Mouse (Mus musculus): ENCODE data around the gene Crhbp. TPM values are rescaled to one million over a fixed set of nuclear protein-coding genes. Genes with fewer than 3 reads are reported as not detected.

Crhbp gene
- total and polyA plus RNA-seq, 2 experiments from 2014 or later, result 4.5 to 5.5 TPM

- no peak overlapping the region for H3K27ac ChIP-seq (ENCODE audit: low read depth, low read length)
- H3K27me3 ChIP-seq (ENCODE audit: insufficient read depth, low read length), result no peaks in the 10 kb centered on the region
- no peak overlapping the region for H3K4me2 ChIP-seq (ENCODE audit: low read depth)
- 0 out of 2 replicates have a peak, but pooled peaks cover 6% of the 10 kb centered on the region for H3K4me1 ChIP-seq (ENCODE audit: insufficient read depth)
- 77% methylated on average over 7 of the region's 7 CpGs for WGBS
- TF ChIP-seq CTCF (IDR thresholded peaks at IDR 0.05; ENCODE audit: low read depth), result no peak
- H3K9me3 ChIP-seq (ENCODE audit: low read length), result no peaks in the 10 kb centered on the region
- ATAC-seq (peak; percentile 76), DNase-seq (peak; percentile 36)
- no peak overlapping the region for H3K4me3 ChIP-seq (ENCODE audit: low read depth, low read length)
- no peaks in the 10 kb centered on the region for H3K36me3 ChIP-seq (ENCODE audit: insufficient read depth)
- H3K9ac ChIP-seq, result no peak overlapping the region
These were observed 19.8 kb downstream of the Crhbp start for GRCm38 (mm10) chr13:95424932-95425331.

- Histone ChIP-seq H3K36me3 (ENCODE audit: insufficient read depth) (no peaks in the 10 kb centered on the region), H3K27ac (ENCODE audit: low read depth, low read length) (peak overlapping the region; percentile 54; the same call in 1 of the 2 replicates), H3K9ac (no peak overlapping the region), H3K4me3 (ENCODE audit: low read depth, low read length) (no peak overlapping the region), H3K27me3 (ENCODE audit: insufficient read depth, low read length) (no peaks in the 10 kb centered on the region), H3K4me2 (ENCODE audit: low read depth) (0 out of 2 replicates have a peak overlapping the region, but pooled peaks have one; percentile 8), H3K9me3 (ENCODE audit: low read length) (no peaks in the 10 kb centered on the region), H3K4me1 (ENCODE audit: insufficient read depth) (peaks cover 5% of the 10 kb centered on the region; the same call in 1 of the 2 replicates)
- peak; percentile 63 for DNase-seq
- 14% methylated on average over 8 of the region's 8 CpGs for WGBS
- ATAC-seq, result peak; percentile 79
- TF ChIP-seq CTCF (IDR thresholded peaks at IDR 0.05; ENCODE audit: low read depth), result no peak
These were observed 25.4 kb downstream of the Crhbp start for GRCm38 (mm10) chr13:95419204-95419749.

GRCm38 (mm10) chr13:95418575-95419203, 26.0 kb downstream of the Crhbp start:
- H3K4me2 ChIP-seq (ENCODE audit: low read depth), result no peak overlapping the region
- H3K9ac ChIP-seq, result no peak overlapping the region
- no peaks in the 10 kb centered on the region for H3K27me3 ChIP-seq (ENCODE audit: insufficient read depth, low read length)
- peak overlapping the region; percentile 54; the same call in 1 of the 2 replicates for H3K27ac ChIP-seq (ENCODE audit: low read depth, low read length)
- ATAC-seq, result 0 out of 2 replicates have a peak, but pooled peaks have one; percentile 1
- H3K36me3 ChIP-seq (ENCODE audit: insufficient read depth), result no peaks in the 10 kb centered on the region
- H3K9me3 ChIP-seq (ENCODE audit: low read length), result no peaks in the 10 kb centered on the region
- H3K4me3 ChIP-seq (ENCODE audit: low read depth, low read length), result no peak overlapping the region
- DNase-seq, result no peak
- TF ChIP-seq CTCF (IDR thresholded peaks at IDR 0.05; ENCODE audit: low read depth), result no peak
- peaks cover 5% of the 10 kb centered on the region; the same call in 1 of the 2 replicates for H3K4me1 ChIP-seq (ENCODE audit: insufficient read depth)
- WGBS, result 22% methylated on average over 6 of the region's 6 CpGs

GRCm38 (mm10) chr13:95412257-95412656, 32.5 kb downstream of the Crhbp start:
- Histone ChIP-seq H3K4me3 (ENCODE audit: low read depth, low read length) (no peak overlapping the region), H3K4me2 (ENCODE audit: low read depth) (no peak overlapping the region), H3K27ac (ENCODE audit: low read depth, low read length) (no peak overlapping the region), H3K27me3 (ENCODE audit: insufficient read depth, low read length) (no peaks in the 10 kb centered on the region), H3K36me3 (ENCODE audit: insufficient read depth) (no peaks in the 10 kb centered on the region), H3K9ac (no peak overlapping the region), H3K4me1 (ENCODE audit: insufficient read depth) (no peaks in the 10 kb centered on the region), H3K9me3 (ENCODE audit: low read length) (no peaks in the 10 kb centered on the region)
- DNase-seq (no peak), ATAC-seq (no peak)
- 76% methylated on average over 2 of the region's 2 CpGs for WGBS
- no peak for TF ChIP-seq CTCF (IDR thresholded peaks at IDR 0.05; ENCODE audit: low read depth)

GRCm38 (mm10) chr13:95393242-95393641, 51.5 kb downstream of the Crhbp start:
- WGBS, result 86% methylated on average over 7 of the region's 7 CpGs

GRCm38 (mm10) chr13:95389866-95390865, 54.6 kb downstream of the Crhbp start:
- 34% methylated on average over 24 of the region's 24 CpGs for WGBS

More at GRCm38 (mm10) chr13:95393242-95393641, 51.5 kb downstream of the Crhbp start:
- Histone ChIP-seq H3K4me3 (ENCODE audit: low read depth, low read length) (no peak overlapping the region), H3K36me3 (ENCODE audit: insufficient read depth) (no peaks in the 10 kb centered on the region), H3K4me1 (ENCODE audit: insufficient read depth) (no peaks in the 10 kb centered on the region), H3K27me3 (ENCODE audit: insufficient read depth, low read length) (no peaks in the 10 kb centered on the region), H3K27ac (ENCODE audit: low read depth, low read length) (no peak overlapping the region), H3K9ac (no peak overlapping the region), H3K9me3 (ENCODE audit: low read length) (peaks cover 8% of the 10 kb centered on the region; the same call in 1 of the 2 replicates), H3K4me2 (ENCODE audit: low read depth) (no peak overlapping the region)
- no peak for DNase-seq
- ATAC-seq, result no peak
- no peak for TF ChIP-seq CTCF (IDR thresholded peaks at IDR 0.05; ENCODE audit: low read depth)

More at GRCm38 (mm10) chr13:95389866-95390865, 54.6 kb downstream of the Crhbp start:
- ATAC-seq (peak; percentile 86), DNase-seq (peak; percentile 93)
- Histone ChIP-seq H3K4me3 (ENCODE audit: low read depth, low read length) (no peak overlapping the region), H3K27me3 (ENCODE audit: insufficient read depth, low read length) (no peaks in the 10 kb centered on the region), H3K27ac (ENCODE audit: low read depth, low read length) (no peak overlapping the region), H3K36me3 (ENCODE audit: insufficient read depth) (no peaks in the 10 kb centered on the region), H3K9ac (0 out of 2 replicates have a peak overlapping the region, but pooled peaks have one; percentile 14), H3K9me3 (ENCODE audit: low read length) (no peaks in the 10 kb centered on the region), H3K4me1 (ENCODE audit: insufficient read depth) (no peaks in the 10 kb centered on the region), H3K4me2 (ENCODE audit: low read depth) (peak overlapping the region; percentile 8; the same call in 1 of the 2 replicates)
- TF ChIP-seq CTCF (IDR thresholded peaks at IDR 0.05; ENCODE audit: low read depth), result peak; percentile 91

All from forebrain, postnatal 0 days (tissue).